Mouse (Mus musculus): ENCODE results near the gene Rsph3b.

DNA sequence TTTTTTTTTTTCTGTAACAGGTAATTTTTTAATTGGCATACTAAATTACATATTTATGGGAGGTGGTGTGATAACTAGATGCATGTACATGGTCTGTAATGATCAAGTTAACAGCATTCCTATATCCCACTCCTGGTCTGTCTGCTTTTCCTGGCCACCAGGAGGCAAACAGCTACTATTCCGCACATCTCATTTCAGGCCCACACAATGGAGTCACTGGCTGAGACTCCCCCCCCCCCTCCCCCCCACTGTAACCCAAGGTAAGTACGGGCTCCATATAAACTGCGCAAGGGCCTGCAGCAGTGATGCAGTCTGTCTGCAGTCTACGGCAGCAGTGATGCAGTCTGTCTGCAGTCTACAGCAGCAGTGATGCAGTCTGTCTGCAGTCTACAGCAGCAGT lies 51.7 kb downstream of the Rsph3b start:
- TF ChIP-seq ELF1 (IDR thresholded peaks at IDR 0.05; ENCODE audit: low read depth, low read length) = no peak
- no peak for TF ChIP-seq ZKSCAN1 (IDR thresholded peaks at IDR 0.05; ENCODE audit: low read depth, low read length)
- no peak for TF ChIP-seq MAX (IDR thresholded peaks at IDR 0.05; ENCODE audit: low read length)
- no peak for TF ChIP-seq E2F4 (IDR thresholded peaks at IDR 0.05; ENCODE audit: borderline replicate concordance, low read depth, low read length)
- TF ChIP-seq POLR2A (IDR thresholded peaks at IDR 0.05; ENCODE audit: control insufficient read depth in 1 of 2, insufficient read depth in 1 of 2, low read depth in 1 of 2, low read length in 2 of 2, poor library complexity in 1 of 2) = no peak
- no peak for TF ChIP-seq CTCF (IDR thresholded peaks at IDR 0.05 in 2 of 3, conservative IDR thresholded peaks at IDR 0.05 in 1 of 3; ENCODE audit: control insufficient read depth in 1 of 3, insufficient read depth in 1 of 3, low read depth in 2 of 3, low read length in 3 of 3, poor library complexity in 1 of 3, severe bottlenecking in 1 of 3)
- no peak for TF ChIP-seq UBTF (IDR thresholded peaks at IDR 0.05; ENCODE audit: borderline replicate concordance, insufficient read depth, low read depth, low read length)
- no peak for TF ChIP-seq TBP (IDR thresholded peaks at IDR 0.05; ENCODE audit: low read depth, low read length)
